Mouse (Mus musculus) spleen, postnatal 10 days (tissue): ENCODE data around the gene Insl5.
A peak's percentile ranks its signal among the peaks of the same experiment; 100 is the strongest.

Experiments
- DNase-seq, 2 experiments: peaks; one replicate each; pipeline ENCODE4 v3.0.0; 2021 to 2022; ENCODE audit warnings: low spot score in 2 of 2

Insl5 gene

GRCm38 (mm10) chr4:102990595-102991340 is 35.9 kb downstream of the Insl5 start:
- no peak for DNase-seq

GRCm38 (mm10) chr4:102990016-102990415 is 36.6 kb downstream of the Insl5 start:
- DNase-seq, result no peak

DNA sequence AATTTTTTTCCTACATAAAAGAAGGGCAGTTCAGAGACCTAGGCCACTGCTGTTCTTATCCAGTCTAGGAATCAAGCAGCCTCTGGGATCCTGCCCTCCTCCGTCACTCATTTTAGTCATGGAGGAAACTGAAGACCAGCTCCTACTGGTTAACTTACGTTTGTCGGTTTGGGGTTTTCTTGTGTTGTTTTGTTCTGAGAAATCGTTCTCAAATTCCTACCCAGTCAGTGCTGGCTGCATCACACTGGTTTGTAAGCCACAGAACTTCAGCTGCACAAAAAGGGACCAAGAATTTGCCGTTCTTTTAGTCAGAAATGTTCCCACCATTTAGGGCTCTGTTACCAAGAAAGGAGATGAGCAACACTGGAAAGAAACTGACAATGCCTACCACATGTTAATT is 37.3 kb downstream of the Insl5 start:
- DNase-seq, result no peak

DNA sequence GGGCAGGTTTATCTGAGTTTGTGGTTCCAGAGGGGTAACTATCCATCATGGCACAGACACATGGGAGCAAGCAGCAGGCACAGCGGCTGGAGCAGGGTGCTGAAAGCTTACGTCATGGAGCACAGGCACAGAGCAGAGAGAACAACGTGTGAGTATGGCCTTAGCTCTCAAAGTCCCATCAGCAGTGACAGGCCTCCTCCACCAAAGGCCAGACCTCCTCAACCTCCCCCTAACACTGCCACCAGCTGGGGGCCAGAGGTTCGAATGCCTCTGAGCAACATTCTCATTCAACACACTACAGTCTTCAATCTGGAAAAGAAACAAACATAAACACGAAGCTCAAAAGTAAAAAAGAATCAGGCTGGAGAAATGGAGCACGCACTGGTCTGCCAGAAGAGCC is 38.1 kb downstream of the Insl5 start:
- DNase-seq, result no peak

DNA sequence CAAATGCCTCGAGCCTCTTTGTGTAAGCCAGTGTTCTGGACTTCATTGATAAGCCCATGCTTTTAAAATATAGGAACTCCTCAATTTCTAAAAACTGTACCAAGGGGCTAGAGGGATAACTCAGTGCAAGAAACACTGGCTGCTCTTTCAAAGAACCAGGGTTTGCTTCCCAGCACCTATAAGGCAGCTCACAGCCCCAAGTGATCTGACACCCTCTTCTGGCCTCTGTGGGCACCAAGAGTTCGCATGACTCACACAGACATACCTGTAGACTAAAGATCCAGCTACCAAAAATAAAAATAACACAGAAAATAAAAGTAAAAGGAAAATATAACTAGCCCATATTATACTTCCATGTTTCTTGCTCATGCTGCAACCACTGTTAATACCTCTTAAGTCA is 38.9 kb downstream of the Insl5 start:
- no peak for DNase-seq

DNA sequence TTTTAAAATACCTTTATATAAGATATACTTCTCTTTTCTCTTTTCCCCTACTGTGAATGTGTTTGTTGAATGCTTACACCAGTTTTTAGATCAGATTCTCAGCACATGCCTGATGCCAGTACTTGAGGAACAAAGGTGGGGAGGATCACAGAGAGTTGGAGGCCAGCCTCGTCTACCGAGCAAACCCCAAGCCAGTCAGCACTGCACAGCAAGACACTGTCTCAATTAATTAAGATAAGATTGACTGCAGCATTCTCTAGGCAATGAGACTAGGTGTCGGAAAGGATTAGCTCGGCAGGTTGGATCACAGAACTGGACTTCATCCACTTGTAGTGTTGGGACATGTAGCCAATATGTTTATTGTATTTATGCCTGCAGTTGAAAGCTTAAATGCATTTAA is 39.3 kb downstream of the Insl5 start:
- DNase-seq, result no peak

DNA sequence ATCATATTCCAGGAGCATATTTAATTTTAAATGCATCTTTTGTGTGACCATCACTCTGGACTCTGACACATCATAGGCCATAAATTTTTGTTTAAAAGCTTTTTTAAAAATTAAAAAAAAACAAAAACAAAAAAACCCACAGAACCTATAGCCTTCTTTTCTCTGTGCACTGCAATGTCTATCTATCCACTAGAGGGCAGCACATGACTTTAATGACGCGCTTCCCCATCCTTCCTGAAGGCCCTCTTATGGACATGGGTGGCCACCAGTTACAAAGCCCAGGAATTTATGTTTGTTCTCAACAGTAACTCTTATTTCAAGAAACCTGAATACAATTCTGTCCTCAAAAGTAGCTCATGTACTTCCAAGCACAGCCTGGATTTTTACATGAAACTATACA is 39.7 kb downstream of the Insl5 start:
- DNase-seq, result peak in 1 of 2 experiments; percentile 48

DNA sequence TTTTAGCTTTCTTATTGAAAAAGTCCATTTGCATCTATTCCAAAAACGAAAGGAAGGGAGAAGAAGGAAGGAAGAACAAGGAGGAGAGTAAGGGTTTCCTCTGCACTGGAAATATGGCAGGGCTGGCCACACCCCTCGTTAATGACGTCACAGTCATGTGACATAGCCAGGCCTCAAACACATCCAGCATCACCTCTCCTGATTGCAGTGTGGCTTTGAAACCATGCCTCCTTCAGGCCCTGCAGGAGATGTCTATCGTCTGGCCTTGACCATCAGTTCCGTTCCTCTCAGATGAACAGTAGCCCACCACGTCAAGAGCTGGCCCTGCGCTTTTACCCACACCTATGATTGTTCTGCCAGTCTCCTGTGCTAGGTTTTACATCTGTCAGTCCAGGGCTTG is 40.5 kb downstream of the Insl5 start:
- peak in 1 of 2 experiments; percentile 28 for DNase-seq

- DNase-seq, result no peak
Observed at GRCm38 (mm10) chr4:102981709-102982108, 44.9 kb downstream of the Insl5 start.

- no peak for DNase-seq
Observed at GRCm38 (mm10) chr4:102979385-102979784, 47.3 kb downstream of the Insl5 start.

DNA sequence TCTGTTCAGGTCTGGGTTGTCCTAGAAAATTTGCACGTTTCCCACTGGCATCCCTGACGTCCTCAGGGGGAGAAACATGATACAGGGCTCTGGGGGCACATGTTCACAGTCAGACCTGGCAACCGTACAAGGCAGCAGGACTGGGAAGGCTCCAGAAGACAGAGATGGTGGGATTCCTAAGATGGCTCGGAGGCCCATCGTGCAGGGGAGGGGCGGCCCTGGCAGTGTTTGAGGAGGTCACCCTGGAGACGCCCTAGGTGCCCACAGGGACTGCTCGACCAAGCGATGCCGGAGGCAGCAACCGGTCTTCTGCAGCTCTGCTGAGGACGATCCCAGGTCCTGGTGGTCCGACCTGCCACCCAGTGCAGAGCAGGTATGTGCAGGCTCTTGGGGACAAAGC is 48.2 kb downstream of the Insl5 start, which contains the start of gene Tctex1d1:
Tctex1d1 (plus strand) TSS at position 167 of the 400 bp plus-strand sequence.
- no peak for DNase-seq

DNA sequence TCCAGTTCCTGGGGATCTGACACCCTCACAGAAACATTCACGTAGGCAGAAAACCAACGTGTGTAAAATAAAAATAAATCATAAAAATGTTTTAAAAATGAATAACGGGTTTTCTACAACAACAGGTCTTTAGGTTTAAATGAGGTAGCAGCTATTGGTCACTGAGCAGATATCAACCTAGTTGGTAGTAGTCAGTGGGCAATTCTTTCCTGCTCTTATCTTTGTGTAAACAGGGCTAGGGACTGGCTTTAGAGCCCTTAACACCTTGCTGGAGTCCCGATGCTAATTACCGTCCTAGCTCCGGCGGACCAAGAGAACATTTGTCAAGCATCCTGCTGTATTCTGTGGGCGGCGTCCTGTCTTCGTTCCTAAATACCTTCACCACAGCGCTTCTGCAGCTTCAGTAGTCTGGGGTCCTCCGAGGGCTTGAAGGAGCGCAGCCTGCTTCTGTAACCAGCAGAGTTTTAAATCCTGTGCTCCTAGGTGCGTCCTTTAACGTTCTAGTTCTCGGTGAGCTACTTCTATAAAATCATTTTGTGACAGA is 48.8 kb downstream of the Insl5 start:
- no peak for DNase-seq

DNA sequence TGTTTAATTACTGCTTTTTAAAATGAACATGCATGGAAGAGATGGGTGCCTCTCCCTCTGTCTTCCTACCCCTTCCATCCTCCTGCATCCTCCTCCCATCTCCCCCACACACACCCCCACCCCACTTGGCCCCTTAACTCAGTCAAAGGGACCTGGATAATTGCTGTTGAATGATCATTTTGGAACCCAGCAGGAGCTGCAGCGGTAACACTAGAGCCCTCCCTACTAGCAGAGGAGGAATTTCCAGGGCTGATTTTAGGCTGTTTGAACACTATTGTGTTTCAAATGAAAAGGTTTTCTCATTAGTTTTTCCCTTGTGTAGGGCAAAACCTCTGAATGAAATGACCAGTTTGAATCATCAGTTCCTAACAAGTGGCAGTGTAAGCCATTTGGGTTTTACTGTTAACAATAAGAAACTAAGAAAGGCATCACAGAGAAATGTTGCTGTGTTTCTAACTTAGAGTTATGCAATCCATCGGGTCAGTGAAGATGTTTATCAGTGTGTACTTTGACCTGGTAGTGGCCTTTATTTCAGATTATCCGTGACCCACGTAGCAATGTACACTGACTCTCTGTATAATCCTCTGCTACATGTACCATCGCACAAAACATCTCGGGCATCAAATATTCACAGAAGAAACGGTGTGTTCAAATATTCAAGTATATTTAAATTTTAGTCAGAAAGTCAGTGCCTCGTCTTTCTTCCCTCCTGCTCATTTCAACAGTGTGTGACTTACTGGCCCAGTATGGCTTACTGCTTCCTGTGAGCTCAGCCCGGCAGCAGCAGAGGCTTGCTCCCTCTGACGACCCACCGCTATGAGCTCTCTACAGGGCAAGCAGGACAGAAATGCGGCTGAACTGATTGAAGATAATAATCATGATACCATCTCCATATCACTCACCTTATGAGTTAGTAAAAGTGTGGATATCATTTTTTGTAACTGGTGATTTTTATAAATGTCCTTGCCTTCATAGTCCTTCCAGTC is 50.1 kb downstream of the Insl5 start:
- DNase-seq, result no peak

GRCm38 (mm10) chr4:102974172-102974571 is 52.5 kb downstream of the Insl5 start:
- DNase-seq, result no peak

DNA sequence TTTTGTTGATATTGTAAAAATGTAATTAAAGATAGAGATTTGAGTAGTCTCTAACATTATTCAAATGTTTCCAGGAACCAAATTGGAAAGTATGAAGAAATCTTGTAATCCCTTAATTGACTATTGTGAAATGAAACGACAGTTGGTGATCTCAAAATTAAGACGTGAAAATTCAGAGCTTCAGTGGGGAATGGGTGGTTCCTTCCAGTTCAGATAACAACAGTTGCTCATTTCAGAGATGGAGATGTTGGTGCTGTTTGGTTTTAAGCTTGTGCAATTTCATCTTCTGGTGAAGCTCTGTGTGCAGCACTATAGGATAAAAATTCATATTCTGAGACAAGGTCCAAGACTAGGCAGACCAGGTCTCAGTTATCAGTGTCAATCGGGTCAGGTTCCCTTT is 54.6 kb downstream of the Insl5 start:
- DNase-seq, result no peak

DNA sequence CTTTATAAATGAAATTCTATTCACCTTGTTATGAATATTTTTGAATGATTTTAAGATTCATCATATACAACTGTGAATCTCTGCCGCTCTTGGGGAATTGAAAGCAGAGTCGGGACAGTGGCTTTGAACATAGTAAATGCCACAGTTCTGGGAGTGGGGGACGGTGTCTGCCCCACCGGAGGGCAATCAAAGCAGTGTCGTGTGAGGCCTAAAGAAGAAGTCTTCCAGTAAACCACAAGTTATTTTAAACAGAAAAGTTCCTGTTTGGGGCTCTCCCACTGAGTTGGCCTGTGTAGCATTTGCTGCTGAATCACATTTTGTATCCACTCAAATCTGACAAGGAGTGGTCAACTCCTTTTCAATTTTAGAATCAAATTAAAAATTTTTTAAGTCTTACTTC is 55.5 kb downstream of the Insl5 start:
- DNase-seq, result no peak

DNA sequence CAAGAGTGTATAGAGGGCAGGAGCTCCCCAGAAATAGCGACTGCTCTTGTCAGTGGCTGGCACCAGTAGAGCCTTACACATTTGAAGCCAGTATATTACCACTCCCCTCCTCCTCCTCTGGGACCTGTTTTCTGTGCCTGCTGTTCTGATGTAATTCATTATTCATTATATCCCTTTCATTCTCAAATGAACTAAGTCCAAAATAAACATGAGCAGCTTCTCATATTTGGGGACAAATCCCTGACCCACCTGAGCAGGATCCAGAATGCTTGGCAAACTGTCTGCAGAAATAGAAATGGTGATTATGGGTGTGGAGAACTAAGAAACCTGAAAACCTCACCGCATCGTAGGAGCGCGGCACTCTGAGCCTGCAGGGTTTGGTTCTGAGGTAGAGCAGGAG is 57.0 kb downstream of the Insl5 start:
- no peak for DNase-seq
